Mouse (Mus musculus) layer of hippocampus, adult 2 months (tissue): ENCODE results near the gene Cldn10. TPM values are rescaled to one million over a fixed set of nuclear protein-coding genes. Genes with fewer than 3 reads are reported as not detected.

Experiments used
- DNase-seq, 2 experiments: peaks; one replicate each; pipeline ENCODE4 v3.0.0; 2022; ENCODE audit warnings: low spot score in 2 of 2
- H3K27ac ChIP-seq: fragments of 200-600 bp; 2 replicates; pipeline ENCODE4 v1.8.1; 2022
- H3K4me3 ChIP-seq: fragments of 200-600 bp; 2 replicates; pipeline ENCODE4 v1.8.1; 2022; ENCODE audit warnings: mild to moderate bottlenecking
- CTCF ChIP-seq: fragments of 200-600 bp; conservative IDR thresholded peaks from 2 replicates; pipeline ENCODE4 v1.8.1; 2022; ENCODE audit warnings: antibody characterized with exemption, mild to moderate bottlenecking, moderate library complexity
- total RNA-seq, 2 experiments: library from RNA; stranded (reverse); gene quantifications; 2 replicates each; pipeline ENCODE4 v1.2.3; 2021

Gene Cldn10
- total RNA-seq, 2 experiments from 2014 or later, result 35.2 to 39.5 TPM

- Histone ChIP-seq H3K27ac (no peak overlapping the region), H3K4me3 (no peak overlapping the region)
- TF ChIP-seq CTCF, result peak; percentile 38
- DNase-seq, result no peak
These were observed 113.2 kb downstream of the Cldn10 start for GRCm38 (mm10) chr14:118900911-118901310.

GRCm38 (mm10) chr14:118903397-118903796 lies 115.7 kb downstream of the Cldn10 start:
- no peak for TF ChIP-seq CTCF
- no peak for DNase-seq

GRCm38 (mm10) chr14:118903867-118904562 lies 116.3 kb downstream of the Cldn10 start:
- Histone ChIP-seq H3K27ac (no peak overlapping the region; the same call in 1 of the 2 replicates), H3K4me3 (no peak overlapping the region)
- DNase-seq, result no peak
- TF ChIP-seq CTCF, result no peak

More at GRCm38 (mm10) chr14:118903397-118903796, 115.7 kb downstream of the Cldn10 start:
- no peak overlapping the region for H3K4me3 ChIP-seq
- H3K27ac ChIP-seq, result no peak overlapping the region

- no peak for DNase-seq
- H3K4me3 ChIP-seq, result no peak overlapping the region
These were observed 119.9 kb downstream of the Cldn10 start for GRCm38 (mm10) chr14:118907592-118907991.

GRCm38 (mm10) chr14:118909872-118910271 lies 122.2 kb downstream of the Cldn10 start:
- Histone ChIP-seq H3K4me3 (no peak overlapping the region), H3K27ac (no peak overlapping the region)
- no peak for TF ChIP-seq CTCF
- no peak for DNase-seq

More at GRCm38 (mm10) chr14:118907592-118907991, 119.9 kb downstream of the Cldn10 start:
- no peak for TF ChIP-seq CTCF
- no peak overlapping the region for H3K27ac ChIP-seq

GRCm38 (mm10) chr14:118910332-118911222 lies 122.9 kb downstream of the Cldn10 start:
- Histone ChIP-seq H3K4me3 (peak overlapping the region; percentile 24; the same call in 1 of the 2 replicates), H3K27ac (peak overlapping the region; percentile 52; the same call in 1 of the 2 replicates)

GRCm38 (mm10) chr14:118911521-118911920 lies 123.8 kb downstream of the Cldn10 start:
- no peak for DNase-seq
- Histone ChIP-seq H3K27ac (no peak overlapping the region), H3K4me3 (no peak overlapping the region)
- TF ChIP-seq CTCF, result no peak

More at GRCm38 (mm10) chr14:118910332-118911222, 122.9 kb downstream of the Cldn10 start:
- DNase-seq, result peak; percentile 72 to 74
- peak; percentile 85 for TF ChIP-seq CTCF

GRCm38 (mm10) chr14:118913651-118914050 lies 125.9 kb downstream of the Cldn10 start:
- Histone ChIP-seq H3K4me3 (no peak overlapping the region), H3K27ac (no peak overlapping the region)
- no peak for DNase-seq
- no peak for TF ChIP-seq CTCF

- no peak overlapping the region for H3K4me3 ChIP-seq
- peak in 1 of 2 experiments; percentile 44 for DNase-seq
- peak; percentile 86 for TF ChIP-seq CTCF
- H3K27ac ChIP-seq, result no peak overlapping the region
These were observed 131.3 kb downstream of the Cldn10 start for GRCm38 (mm10) chr14:118919025-118919424.

GRCm38 (mm10) chr14:118920654-118921053 lies 132.9 kb downstream of the Cldn10 start:
- no peak overlapping the region for H3K27ac ChIP-seq
- DNase-seq, result no peak

GRCm38 (mm10) chr14:118922251-118922650 lies 134.5 kb downstream of the Cldn10 start:
- H3K4me3 ChIP-seq, result peak overlapping the region; percentile 74
- no peak for TF ChIP-seq CTCF

More at GRCm38 (mm10) chr14:118920654-118921053, 132.9 kb downstream of the Cldn10 start:
- H3K4me3 ChIP-seq, result no peak overlapping the region
- TF ChIP-seq CTCF, result peak; percentile 36

GRCm38 (mm10) chr14:118922667-118923184 lies 135.0 kb downstream of the Cldn10 start:
- DNase-seq, result peak in 1 of 2 experiments; percentile 33
- Histone ChIP-seq H3K4me3 (peak overlapping the region; percentile 74), H3K27ac (peak overlapping the region; percentile 32; the same call in 1 of the 2 replicates)
- no peak for TF ChIP-seq CTCF

More at GRCm38 (mm10) chr14:118922251-118922650, 134.5 kb downstream of the Cldn10 start:
- H3K27ac ChIP-seq, result peak overlapping the region; percentile 32; the same call in 1 of the 2 replicates
- DNase-seq, result no peak

Other genes starting within 250 kb of the Cldn10 start
- 10 to 100 TPM in 1 of 2 experiments, 1 to 10 TPM in 1; 8.7 to 11.1 TPM for gene Abcc4, start 81.7 kb upstream of the Cldn10 start, total RNA-seq
- gene Dzip1, start 137.6 kb downstream of the Cldn10 start, total RNA-seq, result 100 to 1,000 TPM; 119 to 128 TPM
- 10 to 100 TPM; 34.7 to 37.3 TPM for gene Dnajc3, start 150.1 kb downstream of the Cldn10 start, total RNA-seq